Mouse (Mus musculus): ENCODE measurements around the gene Hpcal1. TPM values are rescaled to one million over a fixed set of nuclear protein-coding genes. Genes with fewer than 3 reads are reported as not detected.

The Hpcal1 gene
- total RNA-seq, 1 experiment = 23.5 TPM

DNA sequence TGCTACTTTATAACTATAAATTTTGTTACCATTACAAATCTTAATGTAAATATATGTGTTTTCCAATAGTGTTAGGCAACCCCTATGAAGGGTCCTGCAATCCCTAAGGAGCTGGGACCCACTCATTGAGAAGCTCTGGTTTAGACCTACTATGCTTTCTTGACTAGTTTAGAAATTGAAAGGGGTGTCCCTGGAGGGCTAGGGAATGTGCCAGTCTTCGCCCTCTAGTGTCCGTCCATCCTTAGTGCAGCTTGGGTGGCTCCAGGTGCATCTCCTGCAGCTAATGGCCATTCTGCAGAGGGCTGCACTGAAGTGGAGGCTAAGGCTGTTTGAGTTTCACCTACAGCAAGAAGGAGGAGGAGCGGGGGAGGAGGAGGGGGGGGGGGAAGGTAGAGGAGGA, 87.7 kb downstream of the Hpcal1 start:
- TF ChIP-seq ZC3H11A (IDR thresholded peaks at IDR 0.05; ENCODE audit: borderline replicate concordance, low read depth, low read length) (peak; percentile 33; the same call in 1 of the 2 replicates), CHD2 (IDR thresholded peaks at IDR 0.05; ENCODE audit: low read depth, low read length) (no peak)
- DNase-seq (ENCODE audit: low read depth, low spot score) = peak; percentile 40
- no peaks in the 10 kb centered on the region for H3K36me3 ChIP-seq (ENCODE audit: control insufficient read depth, insufficient read depth, low read length, poor library complexity, severe bottlenecking)
- H3K4me1 ChIP-seq (ENCODE audit: control insufficient read depth in 2 of 2, insufficient read depth in 2 of 2, low read length in 2 of 2, poor library complexity in 1 of 2) = 0 out of 4 replicates have a peak, but pooled peaks cover 2% of the 10 kb centered on the region in 2 experiments
- no peak overlapping the region for H3K4me3 ChIP-seq (ENCODE audit: insufficient read depth in 1 of 2, low read depth in 1 of 2, low read length in 2 of 2, poor library complexity in 1 of 2, severe bottlenecking in 1 of 2)
- no peak overlapping the region for H3K9ac ChIP-seq (ENCODE audit: insufficient read depth, low read depth, low read length, poor library complexity, severe bottlenecking)
- in situ Hi-C loops (cut with MboI; ENCODE audit: low sequenced_read_pairs in 2 of 2, unreplicated experiment in 2 of 2) = no loop called here
- no peaks in the 10 kb centered on the region for H3K9me3 ChIP-seq (ENCODE audit: control insufficient read depth, insufficient read depth, low read depth, low read length)
- no peak overlapping the region for H3K27ac ChIP-seq (ENCODE audit: insufficient read depth, low read depth, low read length, poor library complexity, severe bottlenecking)

DNA sequence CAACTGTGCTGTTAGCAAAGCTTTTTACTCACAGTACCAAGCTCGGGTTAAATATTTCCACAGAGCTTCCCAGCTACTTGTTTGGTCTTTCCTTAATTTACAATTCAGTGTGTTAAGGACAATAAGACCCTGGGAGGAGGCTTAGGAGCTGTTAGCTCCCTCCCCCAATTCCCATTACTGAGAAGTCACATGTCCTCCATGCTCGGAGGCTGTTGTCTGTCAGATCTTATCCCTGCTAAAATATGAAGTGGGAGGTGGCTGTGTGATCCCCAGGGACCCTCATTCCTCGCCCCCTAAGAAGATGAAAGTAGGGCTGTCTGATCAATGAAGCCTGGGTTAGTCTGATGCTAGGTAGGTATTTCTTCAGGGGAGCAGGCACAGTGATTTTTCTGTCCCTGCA, 88.4 kb downstream of the Hpcal1 start:
- in situ Hi-C loops (cut with MboI; ENCODE audit: low sequenced_read_pairs in 2 of 2, unreplicated experiment in 2 of 2) = no loop called here
- Histone ChIP-seq H3K36me3 (ENCODE audit: control insufficient read depth, insufficient read depth, low read length, poor library complexity, severe bottlenecking) (no peaks in the 10 kb centered on the region), H3K27ac (ENCODE audit: insufficient read depth, low read depth, low read length, poor library complexity, severe bottlenecking) (no peak overlapping the region), H3K9me3 (ENCODE audit: control insufficient read depth, insufficient read depth, low read depth, low read length) (no peaks in the 10 kb centered on the region), H3K4me3 (ENCODE audit: insufficient read depth in 1 of 2, low read depth in 1 of 2, low read length in 2 of 2, poor library complexity in 1 of 2, severe bottlenecking in 1 of 2) (no peak overlapping the region), H3K4me1 (ENCODE audit: control insufficient read depth in 2 of 2, insufficient read depth in 2 of 2, low read length in 2 of 2, poor library complexity in 1 of 2) (0 out of 4 replicates have a peak, but pooled peaks cover 2% of the 10 kb centered on the region in 2 experiments), H3K9ac (ENCODE audit: insufficient read depth, low read depth, low read length, poor library complexity, severe bottlenecking) (no peak overlapping the region)
- DNase-seq (ENCODE audit: low read depth, low spot score) = no peak
- no peak for TF ChIP-seq ZNF384 (IDR thresholded peaks at IDR 0.05; ENCODE audit: low read depth, low read length)
- TF ChIP-seq ZC3H11A (IDR thresholded peaks at IDR 0.05; ENCODE audit: borderline replicate concordance, low read depth, low read length) = no peak
- no peak for TF ChIP-seq HCFC1 (IDR thresholded peaks at IDR 0.05; ENCODE audit: borderline replicate concordance, insufficient read depth, low read length)
- TF ChIP-seq CHD2 (IDR thresholded peaks at IDR 0.05; ENCODE audit: low read depth, low read length) = no peak
- TF ChIP-seq MAFK (IDR thresholded peaks at IDR 0.05; ENCODE audit: insufficient read depth, low read depth, low read length) = no peak

DNA sequence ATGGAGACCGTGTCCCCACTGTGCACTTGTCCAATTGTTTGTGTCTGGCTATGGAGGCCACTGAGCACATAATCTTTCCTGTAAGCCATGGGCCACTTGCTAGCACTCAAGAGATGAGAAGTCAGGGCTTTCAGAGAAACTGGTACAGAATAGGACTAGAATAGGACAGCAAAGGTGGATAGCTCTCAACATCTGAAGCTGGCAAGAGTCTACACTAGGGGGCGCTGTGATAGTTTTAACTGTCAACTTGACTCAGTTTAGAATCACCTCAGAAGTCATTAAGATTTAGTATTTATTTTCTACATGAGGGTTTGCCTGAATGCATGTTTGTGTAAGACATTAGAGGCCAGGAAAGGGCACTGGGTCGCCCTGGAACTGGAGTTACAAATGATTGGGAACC, 98.8 kb downstream of the Hpcal1 start:
- H3K4me1 ChIP-seq (ENCODE audit: control insufficient read depth in 2 of 2, insufficient read depth in 2 of 2, low read length in 2 of 2, poor library complexity in 1 of 2) = no peaks in the 10 kb centered on the region
- DNase-seq (ENCODE audit: low read depth, low spot score) = no peak
- H3K9ac ChIP-seq (ENCODE audit: insufficient read depth, low read depth, low read length, poor library complexity, severe bottlenecking) = no peak overlapping the region
- no peaks in the 10 kb centered on the region for H3K9me3 ChIP-seq (ENCODE audit: control insufficient read depth, insufficient read depth, low read depth, low read length)
- TF ChIP-seq HCFC1 (IDR thresholded peaks at IDR 0.05; ENCODE audit: borderline replicate concordance, insufficient read depth, low read length) (no peak), ZC3H11A (IDR thresholded peaks at IDR 0.05; ENCODE audit: borderline replicate concordance, low read depth, low read length) (no peak), CHD2 (IDR thresholded peaks at IDR 0.05; ENCODE audit: low read depth, low read length) (no peak), MAFK (IDR thresholded peaks at IDR 0.05; ENCODE audit: insufficient read depth, low read depth, low read length) (no peak), ZNF384 (IDR thresholded peaks at IDR 0.05; ENCODE audit: low read depth, low read length) (no peak)
- in situ Hi-C loops (cut with MboI; ENCODE audit: low sequenced_read_pairs in 2 of 2, unreplicated experiment in 2 of 2) = no loop called here
- peaks cover 5% of the 10 kb centered on the region; the same call in 1 of the 2 replicates for H3K36me3 ChIP-seq (ENCODE audit: control insufficient read depth, insufficient read depth, low read length, poor library complexity, severe bottlenecking)
- no peak overlapping the region for H3K4me3 ChIP-seq (ENCODE audit: insufficient read depth in 1 of 2, low read depth in 1 of 2, low read length in 2 of 2, poor library complexity in 1 of 2, severe bottlenecking in 1 of 2)
- H3K27ac ChIP-seq (ENCODE audit: insufficient read depth, low read depth, low read length, poor library complexity, severe bottlenecking) = no peak overlapping the region

DNA sequence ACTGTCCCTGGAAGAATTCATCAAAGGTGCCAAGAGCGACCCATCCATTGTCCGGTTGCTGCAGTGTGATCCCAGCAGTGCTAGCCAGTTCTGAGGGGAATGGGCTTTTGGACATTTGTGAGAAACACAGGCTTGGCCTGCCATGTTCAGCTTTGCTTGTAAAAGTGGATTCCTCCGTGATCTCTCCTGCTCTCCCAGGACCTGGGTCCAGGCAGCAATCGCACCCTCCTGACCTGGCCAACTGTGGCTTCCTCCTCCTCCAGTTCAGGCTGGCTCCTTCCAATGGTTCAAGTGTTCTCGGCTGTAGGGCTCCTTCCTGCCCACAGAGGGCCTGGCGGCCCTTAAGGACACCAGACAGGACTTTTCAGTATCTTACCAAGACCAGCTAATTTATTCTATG, 100.5 kb downstream of the Hpcal1 start:
- TF ChIP-seq MAFK (IDR thresholded peaks at IDR 0.05; ENCODE audit: insufficient read depth, low read depth, low read length) (no peak), ZNF384 (IDR thresholded peaks at IDR 0.05; ENCODE audit: low read depth, low read length) (no peak), HCFC1 (IDR thresholded peaks at IDR 0.05; ENCODE audit: borderline replicate concordance, insufficient read depth, low read length) (no peak), CHD2 (IDR thresholded peaks at IDR 0.05; ENCODE audit: low read depth, low read length) (no peak), ZC3H11A (IDR thresholded peaks at IDR 0.05; ENCODE audit: borderline replicate concordance, low read depth, low read length) (no peak)
- Histone ChIP-seq H3K9me3 (ENCODE audit: control insufficient read depth, insufficient read depth, low read depth, low read length) (no peaks in the 10 kb centered on the region), H3K27ac (ENCODE audit: insufficient read depth, low read depth, low read length, poor library complexity, severe bottlenecking) (no peak overlapping the region), H3K4me1 (ENCODE audit: control insufficient read depth in 2 of 2, insufficient read depth in 2 of 2, low read length in 2 of 2, poor library complexity in 1 of 2) (no peaks in the 10 kb centered on the region), H3K9ac (ENCODE audit: insufficient read depth, low read depth, low read length, poor library complexity, severe bottlenecking) (no peak overlapping the region), H3K36me3 (ENCODE audit: control insufficient read depth, insufficient read depth, low read length, poor library complexity, severe bottlenecking) (peaks cover 4% of the 10 kb centered on the region; the same call in 1 of the 2 replicates), H3K4me3 (ENCODE audit: insufficient read depth in 1 of 2, low read depth in 1 of 2, low read length in 2 of 2, poor library complexity in 1 of 2, severe bottlenecking in 1 of 2) (no peak overlapping the region)
- in situ Hi-C loops (cut with MboI; ENCODE audit: low sequenced_read_pairs in 2 of 2, unreplicated experiment in 2 of 2) = loop anchor here in 1 of 2 experiments (10.0 kb wide), 1 partner anchor 216 kb away; no protein-coding TSS in a partner anchor
- DNase-seq (ENCODE audit: low read depth, low spot score) = no peak

DNA sequence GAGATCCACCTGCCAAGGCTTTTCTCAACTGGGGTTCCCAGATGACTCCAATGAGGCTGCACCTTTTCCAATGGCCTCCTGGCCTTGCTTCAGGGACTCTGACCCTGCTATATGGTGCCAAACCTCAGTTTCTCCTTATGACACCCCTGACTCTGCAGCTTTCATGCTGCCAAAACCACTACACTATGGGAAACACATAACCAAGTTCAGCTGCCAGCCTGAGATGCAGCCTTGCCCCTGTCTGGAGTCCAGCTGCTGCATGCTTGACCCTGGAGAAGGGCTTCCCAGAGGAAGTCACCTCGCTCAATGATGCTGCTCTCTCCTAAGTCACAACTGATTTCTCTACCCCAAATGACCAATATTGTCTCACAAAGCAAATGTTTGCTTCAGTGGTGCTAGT, 102.1 kb downstream of the Hpcal1 start:
- no peak overlapping the region for H3K27ac ChIP-seq (ENCODE audit: insufficient read depth, low read depth, low read length, poor library complexity, severe bottlenecking)
- in situ Hi-C loops (cut with MboI; ENCODE audit: low sequenced_read_pairs in 2 of 2, unreplicated experiment in 2 of 2) = loop anchor here in 1 of 2 experiments (10.0 kb wide), 1 partner anchor 218 kb away; no protein-coding TSS in a partner anchor
- TF ChIP-seq CHD2 (IDR thresholded peaks at IDR 0.05; ENCODE audit: low read depth, low read length) = no peak
- TF ChIP-seq ZNF384 (IDR thresholded peaks at IDR 0.05; ENCODE audit: low read depth, low read length) = no peak
- no peak for TF ChIP-seq MAFK (IDR thresholded peaks at IDR 0.05; ENCODE audit: insufficient read depth, low read depth, low read length)
- no peak for TF ChIP-seq HCFC1 (IDR thresholded peaks at IDR 0.05; ENCODE audit: borderline replicate concordance, insufficient read depth, low read length)
- no peak for TF ChIP-seq ZC3H11A (IDR thresholded peaks at IDR 0.05; ENCODE audit: borderline replicate concordance, low read depth, low read length)
- H3K36me3 ChIP-seq (ENCODE audit: control insufficient read depth, insufficient read depth, low read length, poor library complexity, severe bottlenecking) = no peaks in the 10 kb centered on the region
- no peak for DNase-seq (ENCODE audit: low read depth, low spot score)
- no peaks in the 10 kb centered on the region for H3K4me1 ChIP-seq (ENCODE audit: control insufficient read depth in 2 of 2, insufficient read depth in 2 of 2, low read length in 2 of 2, poor library complexity in 1 of 2)
- no peak overlapping the region for H3K4me3 ChIP-seq (ENCODE audit: insufficient read depth in 1 of 2, low read depth in 1 of 2, low read length in 2 of 2, poor library complexity in 1 of 2, severe bottlenecking in 1 of 2)
- no peaks in the 10 kb centered on the region for H3K9me3 ChIP-seq (ENCODE audit: control insufficient read depth, insufficient read depth, low read depth, low read length)
- H3K9ac ChIP-seq (ENCODE audit: insufficient read depth, low read depth, low read length, poor library complexity, severe bottlenecking) = no peak overlapping the region

Data from ES-E14 (cell line).